Mouse (Mus musculus): ENCODE measurements around the gene A630095N17Rik.

The A630095N17Rik gene

DNA sequence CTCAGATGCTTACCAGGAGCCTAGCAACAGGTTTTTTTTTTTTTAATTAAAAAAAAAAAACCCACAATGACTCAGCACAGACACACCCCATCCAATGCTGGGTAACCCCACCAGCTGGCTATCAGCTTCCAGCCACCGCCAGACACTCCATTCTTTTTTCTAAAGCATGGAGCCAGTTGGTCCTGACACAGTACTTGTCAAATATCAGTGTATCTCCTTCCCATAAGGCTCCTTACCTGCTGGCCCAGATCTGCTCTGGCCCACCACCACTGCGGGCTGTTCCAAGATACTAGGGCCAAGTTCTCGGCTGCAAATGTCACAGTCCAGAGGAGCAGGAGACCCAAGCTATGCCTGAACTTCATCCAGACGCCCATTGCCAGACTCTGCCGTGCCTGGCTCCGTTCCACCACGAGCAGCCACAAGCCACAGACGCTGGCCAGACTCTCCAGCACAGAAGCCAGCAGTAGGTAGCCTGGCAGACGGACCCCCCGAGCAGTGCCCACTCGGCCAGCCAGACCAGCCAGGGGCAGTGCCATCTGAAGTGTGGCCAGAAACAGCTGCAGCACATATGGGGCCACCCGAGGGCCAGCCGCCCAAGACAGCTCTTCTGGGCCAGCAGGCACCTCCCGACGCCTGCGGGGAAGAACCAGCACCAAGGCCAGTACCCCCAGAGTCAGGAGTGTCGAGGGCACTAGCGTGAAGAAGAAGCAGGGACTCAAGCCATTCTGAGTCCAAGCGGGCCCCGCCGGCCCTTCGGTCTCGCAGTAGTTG lies 52.4 kb downstream of the A630095N17Rik start:
- DNase-seq (ENCODE audit: low spot score in 2 of 2): peak in 1 of 2 experiments; percentile 63

Data from spleen, postnatal 4 days (tissue).